Mouse (Mus musculus) v-Abl transformed pro-B cells (cell line): ENCODE data around the gene Mex3b.

Experiments
- in situ Hi-C, 2 experiments: fragments of 400-800 bp; cut with MboI; formaldehyde crosslinking; loops; one replicate each; pipeline ENCODE4 v1.15.1; 2025; ENCODE audit not compliant: unreplicated experiment in 2 of 2

Mex3b gene

GRCm38 (mm10) chr7:82905527-82905926 lies 38.4 kb downstream of the Mex3b start:
- in situ Hi-C loops, result no loop called here

DNA sequence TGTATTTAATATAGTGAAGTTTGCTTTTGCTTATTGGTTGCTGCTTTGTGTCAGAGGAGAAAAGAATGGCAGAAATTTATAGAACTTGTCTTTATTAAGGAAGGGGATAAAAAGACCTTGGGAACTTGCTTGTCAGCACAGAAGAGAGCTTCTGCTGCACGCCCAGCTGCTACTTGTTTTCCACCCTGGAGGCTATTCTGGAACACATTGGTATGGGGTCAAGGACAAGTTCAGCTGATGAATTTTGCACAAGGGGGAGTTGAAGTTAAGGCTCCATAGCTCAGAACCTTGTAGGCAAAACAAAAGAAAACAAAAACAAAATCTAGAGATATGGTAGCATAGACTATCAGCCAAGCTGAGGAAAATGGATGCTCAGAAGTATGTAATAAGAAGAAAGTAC lies 39.9 kb downstream of the Mex3b start:
- in situ Hi-C loops, result no loop called here

- in situ Hi-C loops, result no loop called here
Observed at GRCm38 (mm10) chr7:82910536-82911384, 43.6 kb downstream of the Mex3b start.

DNA sequence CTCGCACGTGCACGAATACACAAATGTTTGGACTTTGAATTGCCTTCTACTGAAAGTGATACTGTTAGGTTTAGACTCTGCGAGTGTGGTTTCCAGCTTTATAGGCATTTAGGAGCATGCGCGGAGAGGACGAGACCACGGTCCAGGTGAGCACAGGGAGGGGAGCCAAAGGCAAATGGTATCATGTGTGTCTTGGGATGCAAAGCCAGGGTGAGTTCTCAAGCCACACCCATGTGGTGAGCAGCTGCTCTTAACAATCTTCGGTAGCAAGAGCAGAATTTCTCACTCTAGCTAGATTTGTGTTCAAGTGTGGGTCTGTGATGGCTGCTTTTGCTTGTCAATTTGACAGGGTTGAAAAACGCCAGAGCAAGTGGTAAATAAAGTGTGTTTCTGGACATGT lies 44.4 kb downstream of the Mex3b start:
- in situ Hi-C loops, result no loop called here

GRCm38 (mm10) chr7:82914297-82914696 lies 47.2 kb downstream of the Mex3b start:
- in situ Hi-C loops, result no loop called here
